Mouse (Mus musculus) retina, postnatal 1 day (tissue): ENCODE data around the gene Iah1.

Experiments
- DNase-seq: peaks from one replicate; pipeline ENCODE4 v3.0.0-alpha.2; 2012

Gene Iah1

DNA sequence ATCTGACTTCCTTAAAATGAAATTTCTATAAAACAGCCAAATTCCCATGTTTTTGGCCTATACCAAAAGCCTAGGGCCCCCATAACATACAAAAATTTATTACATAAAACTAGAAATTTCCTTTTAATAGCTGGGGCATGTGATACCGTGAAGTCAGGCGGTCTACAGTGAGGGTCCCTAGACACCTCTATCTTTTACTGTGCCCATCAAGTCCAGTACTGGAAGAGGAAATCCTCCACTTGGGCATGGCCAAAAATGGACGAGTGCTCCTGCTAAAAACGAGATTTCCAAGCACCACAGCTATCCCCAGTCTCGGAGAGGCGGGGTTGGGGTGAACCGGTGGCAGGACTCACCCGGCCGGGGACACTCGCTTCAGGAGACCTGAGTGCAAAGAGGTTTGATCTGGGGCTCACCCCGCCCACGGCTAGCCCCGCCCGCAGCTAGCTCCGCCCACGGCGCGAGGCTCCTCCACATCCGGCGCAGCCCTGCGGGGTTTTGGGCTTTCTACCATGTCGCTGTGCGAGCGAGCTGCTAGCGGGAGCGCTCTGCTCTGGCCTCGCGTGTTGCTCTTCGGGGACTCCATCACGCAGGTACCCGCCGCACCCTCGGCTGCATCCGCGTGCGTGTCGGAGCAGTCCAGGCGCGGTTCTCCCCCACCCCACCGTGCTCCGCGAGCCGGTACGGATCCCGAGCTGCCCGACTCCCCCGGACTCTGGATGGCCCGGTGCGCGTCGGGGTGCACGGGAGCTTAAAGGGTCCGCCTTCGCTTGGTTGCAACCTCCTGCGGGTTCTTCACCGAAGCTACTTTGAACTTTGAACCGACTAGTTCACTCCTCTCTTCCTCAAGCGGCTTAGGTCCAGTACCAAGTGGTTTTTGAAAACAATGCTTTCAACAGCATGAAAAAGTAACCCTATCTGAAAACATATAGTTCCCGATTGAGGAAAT lies at the start of gene Iah1:
Gene Iah1 (plus strand): TSS at position 467 of the 946 bp plus-strand sequence.
- DNase-seq, result peak; percentile 85

DNA sequence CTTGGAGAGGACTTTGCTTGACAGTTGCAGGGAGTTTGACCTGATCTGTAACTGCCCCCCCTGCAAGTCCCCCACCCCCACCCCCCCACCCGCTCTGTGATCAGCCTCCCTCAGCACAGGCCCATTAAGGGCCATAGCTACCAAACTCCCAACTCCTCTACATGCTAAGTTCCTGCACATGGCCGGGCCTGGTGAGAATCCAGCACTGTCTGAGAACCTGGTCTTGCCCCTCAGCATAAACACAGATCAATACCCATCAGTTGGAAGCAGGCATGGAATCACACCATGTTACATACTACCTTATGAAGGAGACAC lies 49.4 kb upstream of the Iah1 start:
- no peak for DNase-seq

DNA sequence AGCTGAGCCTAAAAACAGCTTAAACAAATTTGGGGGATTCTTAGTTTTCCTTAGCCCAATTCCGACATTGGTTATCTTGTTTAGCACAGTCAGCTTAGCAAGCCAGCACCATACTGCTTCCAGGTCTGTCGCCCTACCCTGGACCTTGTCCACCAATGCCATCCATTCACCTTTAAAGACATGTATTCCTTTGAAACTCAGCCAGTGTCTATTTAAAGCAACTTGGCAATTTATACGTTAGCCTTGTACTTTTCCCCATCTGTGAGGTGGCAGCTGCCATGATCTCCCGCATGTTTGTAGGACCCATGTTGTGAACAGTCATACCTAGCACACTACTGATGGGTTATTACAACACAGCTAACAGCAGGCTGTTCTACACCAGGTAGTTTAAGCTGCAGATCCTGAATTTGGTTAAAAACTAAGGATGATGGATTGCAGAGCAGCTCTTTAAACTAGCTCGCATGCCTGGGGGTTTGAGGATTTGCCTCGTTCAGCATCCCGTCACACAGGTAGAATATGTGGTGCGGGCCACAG lies 48.0 kb upstream of the Iah1 start:
- DNase-seq, result no peak

DNA sequence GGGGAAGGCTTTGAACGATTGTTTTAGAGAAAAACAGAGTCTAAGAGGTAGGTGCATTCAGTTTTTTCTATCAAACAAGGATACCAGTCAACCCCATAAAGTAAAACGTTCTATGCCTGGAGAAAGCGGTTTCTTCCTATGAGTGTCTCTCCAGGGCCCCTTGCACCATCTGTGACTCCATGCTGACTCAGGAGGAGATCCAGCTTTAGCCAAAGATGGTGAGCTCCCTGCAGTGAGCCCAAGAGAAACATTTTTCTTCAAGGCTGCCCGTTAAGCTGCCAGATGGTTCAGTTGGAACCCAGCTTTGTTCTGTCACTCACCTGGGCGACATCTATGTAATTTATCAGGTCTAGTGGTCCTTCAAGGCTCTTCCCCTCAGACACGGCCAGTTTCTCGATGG lies 41.7 kb upstream of the Iah1 start:
- DNase-seq, result no peak

DNA sequence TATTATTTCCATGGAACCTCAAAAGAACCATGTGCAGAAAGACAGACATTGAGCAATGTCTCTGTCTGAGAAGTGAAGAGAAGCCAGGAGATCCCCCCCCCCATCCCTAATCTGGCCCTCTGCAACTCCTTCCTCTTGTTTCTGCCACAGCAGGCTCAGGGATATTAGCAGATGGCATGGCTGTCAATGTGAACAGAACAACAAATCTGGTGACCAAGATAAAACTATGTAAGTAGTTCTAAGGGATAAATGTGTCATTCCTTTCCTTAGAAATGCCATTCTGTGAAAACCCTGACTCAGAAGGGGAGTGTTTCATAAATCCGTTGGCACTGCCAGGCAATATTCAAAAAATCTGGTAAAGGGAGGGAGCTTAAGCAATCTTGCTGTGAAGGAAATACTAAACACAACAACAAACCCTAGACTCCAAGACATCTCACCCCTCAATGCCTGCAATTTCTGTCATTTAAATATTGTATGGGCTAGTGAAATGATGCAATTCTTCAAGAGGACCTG lies 38.8 kb upstream of the Iah1 start:
- DNase-seq, result no peak

DNA sequence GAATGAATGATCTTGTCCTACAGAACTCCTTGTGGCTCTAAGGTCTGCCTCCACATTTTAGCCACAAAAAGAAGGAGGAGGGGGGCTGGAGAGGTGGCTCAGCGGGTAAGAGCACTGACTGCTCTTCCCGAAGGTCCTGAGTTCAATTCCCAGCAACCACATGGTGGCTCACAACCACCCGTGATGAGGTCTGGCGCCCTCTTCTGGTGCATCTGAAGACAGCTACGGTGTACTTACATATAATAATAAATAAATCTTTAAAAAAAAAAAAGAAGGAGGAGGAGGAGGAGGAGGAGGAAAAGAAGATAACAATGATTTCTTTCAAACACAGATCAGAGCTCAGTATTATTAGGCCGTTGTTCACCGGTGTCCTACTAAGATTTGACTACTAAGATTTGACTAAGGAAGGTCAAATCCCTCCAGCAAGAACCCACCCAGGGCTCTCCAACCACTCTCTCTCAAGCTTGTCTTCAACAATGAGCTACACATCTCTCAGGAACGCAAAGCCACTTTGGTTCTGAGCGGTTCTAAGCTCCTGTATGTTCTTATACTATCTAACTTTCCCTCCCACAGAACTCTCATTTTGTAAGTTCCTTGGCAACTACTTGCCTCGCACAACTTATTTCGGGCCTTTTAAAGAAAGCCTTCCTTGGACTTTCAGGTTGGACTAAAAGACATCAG lies 31.3 kb upstream of the Iah1 start, which contains the start of gene Cpsf3:
Gene Cpsf3 (plus strand): TSS at position 631 of the 681 bp plus-strand sequence.
- DNase-seq, result no peak

DNA sequence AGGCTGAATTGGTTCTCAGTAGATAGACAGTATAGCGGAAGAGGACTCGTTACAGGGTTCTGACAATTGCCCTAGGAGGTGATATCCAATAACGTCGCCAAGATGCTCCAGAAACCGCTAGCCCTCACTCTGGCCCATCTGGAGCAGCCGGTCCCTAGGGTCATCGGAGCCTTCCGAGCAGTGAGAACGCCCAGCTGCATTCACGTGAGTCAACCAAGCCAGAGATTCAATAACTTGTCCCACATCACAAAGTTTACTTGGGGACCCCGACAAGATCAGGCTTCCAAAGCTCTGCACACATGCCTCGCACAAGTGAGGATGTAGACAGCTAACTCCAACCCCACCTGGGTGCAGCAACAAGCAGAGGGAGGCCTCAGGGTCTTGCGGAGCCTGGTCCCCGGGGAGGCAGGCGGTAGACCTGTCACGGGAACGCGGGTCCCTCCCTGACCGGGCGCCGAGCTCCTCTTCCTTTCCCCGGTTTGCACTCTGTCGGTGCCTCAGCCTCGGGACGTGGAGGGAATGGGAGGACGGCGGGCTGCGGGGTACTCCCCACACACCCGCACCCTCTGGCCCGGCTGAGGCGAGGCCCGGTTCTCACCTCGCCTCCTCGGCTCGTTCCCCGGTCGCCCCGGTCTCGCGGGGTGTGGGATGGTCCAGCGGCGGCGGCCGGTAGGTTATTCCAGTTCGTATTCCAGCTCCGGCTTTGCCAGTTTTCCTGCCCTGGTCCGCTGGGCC lies 30.5 kb upstream of the Iah1 start:
- DNase-seq, result no peak

DNA sequence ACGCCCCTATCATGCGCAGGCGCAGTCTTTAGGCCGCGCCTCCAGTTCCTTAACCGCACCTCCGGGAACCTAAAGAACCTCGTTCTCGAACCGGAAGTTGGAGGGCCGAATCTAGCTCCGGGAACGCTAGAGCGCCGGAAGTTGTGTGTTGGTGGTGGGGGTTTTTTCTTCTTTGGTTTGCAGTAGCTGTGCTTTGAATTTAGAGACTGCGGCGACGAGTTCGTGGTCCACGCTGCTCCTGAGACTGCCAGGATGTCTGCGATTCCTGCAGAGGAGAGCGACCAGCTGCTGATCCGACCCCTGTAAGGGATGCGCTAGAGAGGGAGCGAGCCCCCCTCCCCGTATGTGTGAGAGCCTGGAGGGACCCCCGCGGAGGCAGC lies 30.0 kb upstream of the Iah1 start, which contains the start of gene Itgb1bp1:
Gene Itgb1bp1 (minus strand): TSS at position 42 of the 380 bp plus-strand sequence.
- peak; percentile 99 for DNase-seq

DNA sequence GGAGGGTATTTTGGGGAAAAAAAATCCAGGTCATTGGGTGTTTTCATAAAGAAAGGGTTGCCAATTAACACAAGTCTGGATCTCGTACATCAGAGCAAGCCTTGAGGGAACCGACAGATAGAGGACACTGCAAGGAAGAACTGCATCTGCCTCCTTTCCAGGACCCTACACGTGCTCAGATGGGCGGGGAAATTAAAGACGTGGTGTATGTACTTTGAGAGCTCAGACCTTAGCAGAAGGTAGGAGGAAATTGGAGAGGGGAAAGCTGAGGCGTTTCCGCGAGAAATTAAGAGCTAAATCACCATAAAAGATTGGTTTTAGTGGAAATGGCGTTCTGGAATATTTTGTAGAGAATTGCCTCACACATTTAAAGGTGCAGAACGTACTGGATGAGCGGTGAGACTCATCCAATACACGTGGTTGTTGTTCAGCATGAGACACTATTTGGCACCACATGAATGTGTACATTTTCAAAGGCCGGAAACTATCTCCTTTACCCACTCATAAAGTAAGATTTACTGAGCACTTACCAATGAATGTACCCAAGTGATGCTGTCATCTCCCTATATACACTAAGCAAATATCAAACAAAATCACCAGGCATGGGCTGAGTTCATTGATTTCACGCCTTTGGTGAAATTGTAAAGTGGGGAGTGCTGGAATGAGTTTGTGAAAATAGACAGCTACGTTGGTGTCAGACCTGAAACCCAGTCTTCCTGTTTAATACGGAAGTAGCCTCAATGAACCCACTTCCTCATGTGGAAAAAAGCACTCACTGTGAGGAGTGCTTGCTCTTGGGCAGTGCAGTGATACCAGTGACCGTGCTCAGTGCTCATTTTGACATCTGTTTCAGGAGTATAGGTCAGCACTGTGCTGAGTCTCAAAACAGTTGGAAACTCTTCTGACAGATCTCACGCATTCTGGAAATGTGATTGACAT lies 29.2 kb upstream of the Iah1 start:
- DNase-seq, result no peak

DNA sequence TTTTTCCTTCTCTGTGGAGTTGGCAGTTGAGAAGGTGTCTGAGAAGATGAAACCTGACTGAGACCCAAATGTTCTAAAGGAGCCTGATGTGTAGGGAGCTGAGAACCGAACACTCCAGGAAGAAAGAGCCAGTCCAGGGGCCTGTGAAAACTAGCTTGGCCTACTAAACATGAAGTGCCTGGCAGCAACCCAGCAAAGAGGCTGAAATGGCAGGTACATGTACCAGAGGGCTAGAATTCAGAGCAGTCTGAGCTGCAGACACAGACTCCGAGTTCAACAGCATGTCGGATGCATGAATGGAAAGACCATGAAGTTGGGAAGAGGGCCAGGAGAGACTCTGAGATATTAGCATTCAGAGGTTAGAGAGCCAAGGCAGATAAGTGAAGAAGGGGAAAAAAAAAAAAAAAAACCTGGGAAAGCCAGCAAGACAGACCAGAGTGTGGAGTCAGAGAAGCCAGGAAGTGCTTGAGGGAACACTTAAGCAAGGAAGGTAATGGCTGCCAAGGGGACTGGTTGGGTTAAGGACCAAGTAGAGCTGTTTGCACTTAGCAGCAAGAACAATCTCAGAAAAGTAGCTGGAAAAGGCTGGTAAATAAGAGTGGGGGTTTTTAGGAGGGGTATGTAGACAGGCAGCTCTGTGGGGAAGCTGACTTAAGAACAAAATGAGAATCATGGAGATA lies 27.3 kb upstream of the Iah1 start:
- no peak for DNase-seq

DNA sequence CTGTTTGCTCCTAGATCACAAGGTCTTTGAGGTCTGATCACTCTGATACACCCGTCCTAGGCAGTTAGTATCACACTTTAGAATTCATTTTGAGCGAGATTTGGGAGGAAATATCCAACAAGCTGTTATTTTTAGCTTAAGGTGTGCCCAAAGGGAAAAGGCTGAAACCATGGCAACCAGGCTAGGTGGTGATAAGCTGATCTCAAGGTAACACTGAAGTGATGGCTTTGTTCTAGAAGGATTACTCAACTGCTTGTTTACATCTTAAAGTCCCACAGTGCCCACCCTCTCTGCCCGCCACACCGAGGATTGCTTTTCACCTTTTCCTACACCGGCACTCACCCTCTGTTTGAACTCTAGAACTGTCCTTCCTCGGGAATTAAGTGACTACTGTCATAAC lies 26.5 kb upstream of the Iah1 start:
- DNase-seq, result no peak

DNA sequence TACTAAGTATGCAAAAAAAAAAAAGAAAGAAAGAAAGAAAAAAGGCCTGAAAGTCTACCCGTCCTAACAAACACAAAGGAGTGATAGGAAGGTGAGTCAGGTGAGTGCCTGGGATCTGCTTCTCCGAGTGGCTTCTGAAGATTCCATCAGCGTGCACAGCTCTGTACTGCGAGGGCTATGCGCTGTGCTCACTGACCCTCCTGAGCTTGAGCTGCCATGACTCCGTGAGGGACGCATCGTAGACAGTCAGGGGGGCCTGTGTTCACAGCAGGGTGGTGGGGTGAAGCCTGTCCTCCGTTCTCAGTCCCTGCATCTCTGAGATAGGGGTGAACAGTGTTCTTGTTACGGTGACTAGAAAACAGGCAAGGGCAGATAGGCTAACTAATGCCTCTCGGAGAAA lies 17.3 kb upstream of the Iah1 start:
- DNase-seq, result no peak

DNA sequence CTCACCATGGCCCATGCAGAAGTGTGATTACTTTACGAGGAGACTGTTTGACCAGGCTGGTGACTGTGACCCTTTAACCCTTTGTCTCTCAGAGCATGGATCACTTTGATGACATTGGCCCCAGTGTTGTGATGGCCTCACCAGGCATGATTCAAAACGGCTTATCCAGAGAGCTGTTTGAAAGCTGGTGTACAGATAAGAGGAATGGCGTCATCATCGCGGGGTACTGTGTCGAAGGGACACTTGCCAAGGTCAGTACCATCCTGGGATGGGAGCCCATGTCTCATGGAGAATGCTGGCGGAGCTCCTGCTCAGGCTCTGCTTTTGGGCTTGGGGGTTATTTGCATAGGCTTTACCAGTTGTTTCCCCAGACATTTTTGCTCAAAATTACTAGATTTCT lies 14.9 kb upstream of the Iah1 start:
- DNase-seq, result no peak

DNA sequence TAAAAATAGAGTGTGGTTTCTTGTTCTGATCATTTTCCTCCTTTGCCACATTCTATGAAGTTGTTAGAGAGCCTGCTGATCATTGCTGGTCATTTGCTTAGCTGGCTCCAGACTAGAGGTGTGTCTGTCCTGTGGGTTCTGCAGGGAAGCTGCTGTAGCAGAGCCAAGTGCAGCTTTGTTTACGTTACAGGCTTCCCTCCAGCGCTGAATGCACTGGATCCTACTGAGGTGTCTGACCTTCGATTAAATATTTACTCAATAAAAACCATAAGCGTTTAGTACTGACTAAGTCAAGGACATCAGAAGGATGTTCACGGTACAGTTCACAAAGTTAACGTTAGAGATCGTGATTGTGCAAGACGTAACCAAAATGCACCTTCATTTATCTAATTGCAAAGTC lies 14.3 kb upstream of the Iah1 start:
- DNase-seq, result no peak

DNA sequence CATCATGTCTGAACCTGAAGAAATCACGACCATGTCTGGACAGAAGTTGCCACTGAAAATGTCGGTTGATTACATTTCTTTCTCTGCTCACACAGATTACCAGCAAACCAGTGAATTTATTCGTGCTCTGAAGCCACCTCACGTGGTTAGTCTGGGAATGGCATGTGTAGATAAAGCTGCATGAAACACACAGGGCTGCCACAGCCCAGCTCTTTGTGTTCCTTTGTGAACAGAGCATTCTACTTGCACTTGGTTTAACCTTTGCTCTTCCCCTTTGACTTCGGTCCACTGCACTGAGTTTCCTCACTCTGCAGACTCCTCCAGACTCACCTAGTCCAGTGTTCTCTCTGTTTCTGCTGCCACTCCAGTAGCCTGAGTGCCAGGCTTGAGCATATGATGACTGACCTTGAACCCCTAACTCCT lies 13.8 kb upstream of the Iah1 start:
- no peak for DNase-seq

DNA sequence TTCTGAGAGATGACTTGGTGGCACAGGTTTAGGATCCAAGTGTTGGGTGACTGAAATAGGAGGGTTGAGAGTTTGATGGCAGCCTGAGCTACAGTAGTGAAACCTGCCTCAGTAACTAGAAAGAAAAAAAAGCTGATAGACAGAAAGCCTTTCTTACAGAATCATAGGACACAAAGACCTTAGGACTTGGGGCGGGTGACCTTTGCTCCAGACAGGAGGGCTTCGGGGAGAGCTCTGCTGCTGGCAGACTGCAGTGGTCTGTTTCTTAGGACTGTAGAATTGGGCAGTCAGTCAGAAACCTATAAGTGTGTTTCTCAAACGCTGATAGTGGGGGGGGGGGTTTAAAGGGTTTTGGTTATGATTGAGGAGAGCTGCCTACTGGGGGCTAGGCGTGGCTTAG lies 10.4 kb upstream of the Iah1 start:
- DNase-seq, result no peak

DNA sequence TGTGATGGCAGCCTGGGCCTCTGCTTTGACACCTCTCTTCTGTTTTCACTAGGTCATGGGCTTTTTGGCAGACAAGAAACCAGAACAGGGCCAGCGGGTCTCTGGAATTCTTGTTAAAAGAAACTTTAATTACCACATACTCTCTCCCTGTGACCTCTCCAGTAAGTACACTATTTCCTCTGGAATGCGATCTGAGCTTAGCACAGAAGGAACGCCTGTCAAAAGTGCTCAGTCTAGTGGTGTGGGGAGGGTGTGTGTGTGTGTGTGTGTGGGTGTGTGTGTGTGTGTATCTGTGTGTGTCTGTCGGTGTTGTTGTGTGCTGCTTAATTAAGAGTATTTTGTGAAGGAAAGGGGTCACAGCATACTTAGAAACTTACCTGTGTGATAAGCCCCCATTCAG lies 9.5 kb upstream of the Iah1 start:
- DNase-seq, result no peak

DNA sequence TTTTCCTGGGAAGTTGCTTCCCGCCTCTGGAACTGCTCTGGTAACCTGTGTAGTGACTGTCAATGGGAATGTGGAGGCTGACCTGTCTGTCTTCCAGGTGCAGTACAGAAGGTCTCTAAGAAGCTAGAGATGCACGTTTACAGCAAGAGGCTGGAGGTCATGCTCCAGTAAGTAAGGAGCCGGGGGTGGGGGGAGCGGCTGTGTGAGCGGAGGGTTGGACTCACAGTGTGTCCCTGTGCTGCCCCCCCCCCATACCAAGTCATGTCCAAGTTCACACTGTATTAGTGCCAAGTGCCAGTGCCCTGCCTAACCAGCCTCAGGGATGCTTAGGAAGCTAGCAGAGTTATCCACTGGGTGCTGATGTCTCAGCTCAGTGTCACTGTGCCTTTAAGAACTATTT lies 4.0 kb upstream of the Iah1 start:
- no peak for DNase-seq

DNA sequence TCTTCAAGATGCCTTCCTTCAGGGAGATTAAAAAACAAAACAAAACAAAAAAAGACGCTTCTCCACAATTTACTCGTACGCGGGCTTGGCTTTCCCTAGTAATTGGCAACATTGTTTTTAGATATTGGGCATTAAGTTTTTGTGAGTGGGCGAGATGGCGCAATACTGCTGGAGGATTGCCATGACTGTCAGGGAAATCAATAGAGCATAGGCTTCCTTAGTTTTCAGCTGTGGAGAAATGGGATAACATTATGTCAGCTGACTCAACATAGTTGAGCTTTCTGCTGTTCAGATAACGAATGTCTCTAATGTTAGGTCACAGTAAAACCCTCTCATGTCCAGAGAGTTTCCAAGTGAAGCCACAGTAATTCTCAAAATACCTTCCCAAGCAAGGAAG lies 678 bp downstream of the Iah1 start:
- peak; percentile 12 for DNase-seq

DNA sequence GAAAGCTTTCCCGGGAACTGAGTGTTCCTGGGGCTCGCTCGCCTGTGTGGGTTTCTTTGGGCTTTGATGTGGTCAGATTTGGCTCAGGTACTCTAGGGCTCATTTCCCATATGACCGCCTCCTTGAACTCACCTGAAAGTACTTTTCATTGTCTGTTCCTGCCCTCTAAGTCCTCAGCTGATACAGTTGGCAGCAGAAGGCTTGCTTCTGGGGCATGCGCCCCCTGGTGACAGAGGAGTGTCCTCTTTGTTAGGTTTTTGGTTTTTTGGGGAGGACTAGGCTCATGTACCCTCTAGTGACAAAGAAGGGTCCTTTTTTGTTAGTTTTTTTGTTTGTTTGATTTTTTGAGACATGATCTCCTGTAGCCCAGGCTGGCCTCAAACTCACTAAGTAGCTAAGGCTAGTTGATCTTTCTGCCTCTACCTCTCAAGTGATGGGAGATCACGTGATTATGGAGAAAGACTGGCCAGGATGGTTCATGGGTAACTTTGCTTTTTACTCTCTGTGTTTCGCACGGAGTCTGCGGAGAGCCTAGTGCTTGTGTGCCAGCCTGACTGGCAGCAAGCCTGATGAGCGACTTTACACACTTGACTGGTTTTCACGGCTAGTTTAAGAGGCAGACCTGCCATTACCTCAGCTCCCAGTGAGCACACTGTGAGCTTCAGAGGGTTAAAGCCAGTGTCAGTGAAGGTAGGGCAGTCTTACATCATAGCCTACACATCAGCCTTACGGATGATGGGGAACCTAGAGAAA lies 2.1 kb downstream of the Iah1 start:
- peak; percentile 77 for DNase-seq

DNA sequence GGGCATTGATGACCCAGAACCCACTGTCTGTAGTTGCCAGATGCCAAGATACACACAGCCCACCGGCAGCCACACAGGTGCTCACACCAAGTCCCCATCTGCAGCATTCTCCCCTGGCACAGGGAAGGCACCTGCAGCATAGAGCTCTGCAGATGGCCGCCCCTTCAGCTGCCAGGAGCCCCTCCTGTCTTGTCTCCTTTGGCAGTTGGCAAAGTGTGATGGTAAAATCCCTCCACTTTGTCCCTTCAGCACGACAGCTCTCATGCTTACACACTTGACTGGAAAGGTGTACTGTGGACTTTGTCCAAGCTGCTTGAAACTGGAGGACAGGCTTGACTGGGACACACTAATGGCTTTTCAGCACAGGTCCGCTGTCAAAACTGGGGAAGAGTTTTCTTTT lies 4.1 kb downstream of the Iah1 start:
- no peak for DNase-seq
